Mouse (Mus musculus) cerebellum, adult 2 months (tissue): ENCODE data around the gene App. TPM values are rescaled to one million over a fixed set of nuclear protein-coding genes. Genes with fewer than 3 reads are reported as not detected.

Experiments
- DNase-seq, 2 experiments: peaks; one replicate each; pipeline ENCODE4 v3.0.0; 2021
- H3K27ac ChIP-seq: fragments of 200-500 bp; 2 replicates; pipeline ENCODE4 v1.5.1; 2012; ENCODE audit warnings: low read length, control low read depth, inconsistent platforms; ENCODE audit not compliant: insufficient read depth
- H3K27me3 ChIP-seq: fragments of 200-500 bp; 2 replicates; pipeline ENCODE4 v1.6.1; 2012; ENCODE audit warnings: inconsistent platforms, mild to moderate bottlenecking, low read length, moderate library complexity; ENCODE audit not compliant: control insufficient read depth, insufficient read depth
- H3K4me1 ChIP-seq: fragments of 200-500 bp; 2 replicates; pipeline ENCODE4 v1.6.1; 2011; ENCODE audit warnings: low read length; ENCODE audit not compliant: control insufficient read depth, insufficient read depth
- H3K4me3 ChIP-seq: fragments of 200-500 bp; replicated peaks from 2 replicates; pipeline ENCODE3; 2011; ENCODE audit warnings: mild to moderate bottlenecking, low read depth, low read length, control low read depth; ENCODE audit not compliant: insufficient read depth
- CTCF ChIP-seq: fragments of 200-500 bp; IDR thresholded peaks from 2 replicates; pipeline ENCODE4 v1.5.1; 2011; ENCODE audit warnings: low read depth, mild to moderate bottlenecking, control low read depth, low read length, moderate library complexity, borderline replicate concordance; ENCODE audit not compliant: insufficient read depth
- POLR2A ChIP-seq: fragments of 200-500 bp; IDR thresholded peaks from 2 replicates; pipeline ENCODE4 v1.6.1; 2011; ENCODE audit warnings: low read length, control low read depth, borderline replicate concordance; ENCODE audit not compliant: insufficient read depth
- WGBS: fragments of 180-500 bp; shearing (Covaris S2); methylation state at CpG from one replicate; pipeline ENCODE4 v1.1.7; 2018; 5-methylcytosine and 5-hydroxymethylcytosine counted together
- polyA plus RNA-seq: library from polyadenylated mRNA; depleted of rRNA; stranded (reverse); fragments of >200 nt; gene quantifications from 2 replicates; pipeline ENCODE4 v1.2.3, GENCODE M21; 2012; rRNA removed

App gene
- 1,076 and 1,150 TPM in 2 replicates for polyA plus RNA-seq

- under 1% methylated on average over 78 of the region's 78 CpGs for WGBS
These were observed at the start of gene App for GRCm38 (mm10) chr16:85173373-85174081. App (minus strand) TSS chr16:85173766.

DNA sequence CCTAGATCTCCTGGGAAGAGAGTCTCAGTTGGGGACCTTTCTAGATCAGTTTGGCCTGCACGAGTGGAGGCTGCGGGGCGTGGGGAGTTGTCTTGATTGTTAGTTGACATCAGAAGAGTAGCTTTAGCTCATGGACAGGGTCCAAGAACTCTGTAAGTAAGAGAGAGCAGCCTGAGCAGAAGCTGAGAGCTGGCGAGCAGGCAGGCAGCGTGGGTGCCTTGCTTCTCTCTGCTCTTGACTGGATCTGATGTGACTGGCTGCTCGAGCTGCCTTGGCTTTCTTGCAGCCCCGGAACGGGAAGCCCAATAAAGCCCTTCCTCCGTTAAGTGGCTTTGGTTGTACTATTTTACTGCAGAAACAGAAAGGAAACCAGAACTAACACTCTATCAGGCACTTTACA is 42.3 kb upstream of the App start:
- no peak for DNase-seq
- TF ChIP-seq POLR2A (no peak), CTCF (no peak)
- Histone ChIP-seq H3K4me1 (no peaks in the 10 kb centered on the region), H3K4me3 (no peak overlapping the region), H3K27me3 (no peaks in the 10 kb centered on the region), H3K27ac (no peak overlapping the region)
- 13% methylated on average over 9 of the region's 9 CpGs for WGBS

More at GRCm38 (mm10) chr16:85173373-85174081, at the start of gene App:
- TF ChIP-seq POLR2A (peak; percentile 78), CTCF (peak; percentile 54)
- Histone ChIP-seq H3K4me1 (peaks cover 12% of the 10 kb centered on the region), H3K4me3 (peak within 1 kb of the TSS; percentile 97), H3K27me3 (no peaks in the 10 kb centered on the region), H3K27ac (peak within 1 kb of the TSS; percentile 90)
- peak; percentile 92 to 97 for DNase-seq

- Histone ChIP-seq H3K27ac (no peak overlapping the region), H3K4me1 (no peaks in the 10 kb centered on the region), H3K4me3 (no peak overlapping the region), H3K27me3 (no peaks in the 10 kb centered on the region)
- 89% methylated on average over 9 of the region's 9 CpGs for WGBS
- TF ChIP-seq CTCF (no peak), POLR2A (no peak)
- no peak for DNase-seq
These were observed 41.6 kb upstream of the App start for GRCm38 (mm10) chr16:85215173-85215572.

DNA sequence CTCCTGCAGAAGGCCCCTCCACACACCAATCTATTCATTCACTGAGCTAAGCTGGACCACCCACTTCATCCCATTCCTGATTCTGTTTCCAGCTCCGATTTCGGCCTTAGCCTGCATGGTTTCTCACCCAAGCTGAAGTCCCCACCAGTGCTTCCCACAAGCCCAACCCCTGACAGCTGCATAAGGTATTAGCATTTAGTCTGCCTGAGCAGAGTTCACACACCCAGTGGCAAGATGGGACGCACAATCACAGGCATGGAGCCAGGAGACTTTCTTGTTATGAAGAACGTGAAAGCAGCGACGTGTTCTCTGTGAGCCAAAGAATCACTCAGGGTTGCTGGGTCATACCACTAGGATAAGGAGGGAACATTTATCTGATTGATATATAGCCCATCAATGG is 22.1 kb upstream of the App start:
- WGBS: 36% methylated on average over 6 of the region's 6 CpGs
- TF ChIP-seq CTCF (no peak), POLR2A (no peak)
- no peak for DNase-seq
- Histone ChIP-seq H3K27me3 (no peaks in the 10 kb centered on the region), H3K4me3 (no peak overlapping the region), H3K4me1 (no peaks in the 10 kb centered on the region), H3K27ac (no peak overlapping the region)

- H3K4me3 ChIP-seq: no peak overlapping the region
- 76% methylated on average over 6 of the region's 6 CpGs for WGBS
- TF ChIP-seq POLR2A (no peak), CTCF (no peak)
- no peaks in the 10 kb centered on the region for H3K27me3 ChIP-seq
- no peaks in the 10 kb centered on the region for H3K4me1 ChIP-seq
- no peak overlapping the region for H3K27ac ChIP-seq
- DNase-seq: no peak
These were observed 21.6 kb upstream of the App start for GRCm38 (mm10) chr16:85195167-85195566.

- TF ChIP-seq CTCF: no peak
- TF ChIP-seq POLR2A: no peak
- whole genome bisulfite sequencing: 81% methylated on average over 3 of the region's 3 CpGs
- no peak for DNase-seq
These were observed 7.9 kb upstream of the App start for GRCm38 (mm10) chr16:85181502-85181901.

GRCm38 (mm10) chr16:85180710-85181109 is 7.1 kb upstream of the App start:
- WGBS: 72% methylated on average over 3 of the region's 3 CpGs
- DNase-seq: no peak

More at GRCm38 (mm10) chr16:85181502-85181901, 7.9 kb upstream of the App start:
- Histone ChIP-seq H3K4me3 (no peak overlapping the region), H3K27ac (no peak overlapping the region), H3K27me3 (no peaks in the 10 kb centered on the region), H3K4me1 (no peaks in the 10 kb centered on the region)

GRCm38 (mm10) chr16:85176666-85177065 is 3.1 kb upstream of the App start:
- H3K4me3 ChIP-seq: no peak overlapping the region
- no peaks in the 10 kb centered on the region for H3K27me3 ChIP-seq
- no peak overlapping the region for H3K27ac ChIP-seq
- DNase-seq: no peak
- WGBS: 29% methylated on average over 3 of the region's 3 CpGs
- no peak for TF ChIP-seq CTCF
- no peak for TF ChIP-seq POLR2A
- no peaks in the 10 kb centered on the region for H3K4me1 ChIP-seq

More at GRCm38 (mm10) chr16:85180710-85181109, 7.1 kb upstream of the App start:
- Histone ChIP-seq H3K4me1 (no peaks in the 10 kb centered on the region), H3K27me3 (no peaks in the 10 kb centered on the region), H3K27ac (no peak overlapping the region), H3K4me3 (no peak overlapping the region)
- TF ChIP-seq POLR2A (no peak), CTCF (no peak)
